Mouse (Mus musculus): Measurements from ENCODE around the gene Desi2.
"Not testable (repeated sequence)": the region's sequence is repeated elsewhere in the genome, so short reads cannot be mapped to it uniquely, and the experiment has no call there.

The Desi2 gene

DNA sequence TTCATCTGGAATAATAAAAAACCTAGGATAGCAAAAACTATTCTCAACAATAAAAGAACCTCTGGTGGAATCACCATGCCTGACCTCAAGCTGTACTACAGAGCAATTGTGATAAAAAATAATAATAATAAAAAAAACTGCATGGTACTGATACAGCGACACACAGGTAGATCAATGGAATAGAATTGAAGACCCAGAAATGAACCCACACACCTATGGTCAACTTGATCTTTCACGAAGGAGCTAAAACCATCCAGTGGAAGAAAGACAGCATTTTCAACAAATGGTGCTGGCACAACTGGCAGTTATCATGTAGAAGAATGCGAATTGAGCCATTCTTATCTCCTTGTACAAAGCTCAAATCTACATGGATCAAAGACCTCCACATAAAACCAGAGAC is 78.2 kb downstream of the Desi2 start:
- DNase-seq = not testable (repeated sequence)

DNA sequence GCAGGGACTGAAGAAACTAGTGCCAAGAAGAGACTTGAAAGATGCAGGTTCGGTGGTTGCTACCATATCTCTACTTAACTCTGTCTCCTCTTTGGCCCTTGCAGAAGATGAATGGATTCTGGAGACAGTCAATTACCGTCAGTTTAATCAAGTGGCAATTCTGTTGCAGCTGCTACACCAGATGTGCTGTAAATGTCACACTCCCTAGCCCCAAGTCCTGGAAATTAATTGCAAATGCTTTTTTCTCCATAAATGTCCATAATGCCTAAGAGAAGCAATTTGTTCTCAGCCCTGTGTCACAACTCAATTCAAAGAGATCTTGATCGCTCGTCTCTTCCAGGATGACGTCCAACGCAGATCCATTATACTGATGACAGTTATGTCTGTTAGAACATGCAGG is 83.4 kb downstream of the Desi2 start:
- no peak for DNase-seq

DNA sequence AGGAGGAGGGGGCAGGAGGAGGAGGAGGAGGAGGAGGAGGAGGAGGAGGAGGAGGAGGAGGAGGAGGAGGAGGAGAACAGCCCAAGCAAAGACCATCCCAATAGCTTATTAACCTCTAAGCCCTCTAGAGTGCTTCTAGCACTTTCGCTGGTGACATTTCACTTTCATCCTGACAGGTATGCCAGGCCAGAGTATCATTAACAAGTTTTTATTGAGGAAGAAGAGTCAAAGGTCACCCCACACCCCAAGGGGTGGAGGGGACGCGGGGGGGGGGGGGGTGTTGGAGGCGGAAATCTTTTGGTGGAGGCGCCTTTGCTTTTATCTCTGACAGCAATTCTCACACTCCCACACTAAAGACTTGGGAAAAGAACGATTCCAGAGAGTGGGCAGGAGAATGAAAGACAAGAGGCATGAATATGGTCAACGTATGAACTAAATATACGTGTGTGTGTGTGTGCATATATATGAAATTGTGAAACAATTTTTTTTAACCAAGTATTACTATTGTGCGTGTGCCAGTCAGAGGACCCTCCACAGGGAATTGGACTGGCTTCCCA is 88.0 kb downstream of the Desi2 start:
- no peak for DNase-seq

DNA sequence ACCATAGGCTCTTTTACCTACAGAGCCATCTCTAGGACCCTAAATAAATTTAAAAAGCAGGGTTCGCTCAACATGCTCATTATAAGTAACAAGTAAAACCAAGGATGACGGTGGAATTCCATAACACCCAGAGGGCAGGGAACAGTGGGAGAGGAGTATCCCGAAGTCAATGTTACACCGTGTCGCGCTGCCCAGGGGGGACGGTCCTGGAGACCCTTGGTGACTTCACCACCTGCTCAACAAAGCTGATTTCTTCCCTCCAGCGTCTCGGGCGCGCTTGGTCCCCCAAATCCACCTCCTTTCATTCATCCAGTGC is 88.5 kb downstream of the Desi2 start:
- DNase-seq = no peak

DNA sequence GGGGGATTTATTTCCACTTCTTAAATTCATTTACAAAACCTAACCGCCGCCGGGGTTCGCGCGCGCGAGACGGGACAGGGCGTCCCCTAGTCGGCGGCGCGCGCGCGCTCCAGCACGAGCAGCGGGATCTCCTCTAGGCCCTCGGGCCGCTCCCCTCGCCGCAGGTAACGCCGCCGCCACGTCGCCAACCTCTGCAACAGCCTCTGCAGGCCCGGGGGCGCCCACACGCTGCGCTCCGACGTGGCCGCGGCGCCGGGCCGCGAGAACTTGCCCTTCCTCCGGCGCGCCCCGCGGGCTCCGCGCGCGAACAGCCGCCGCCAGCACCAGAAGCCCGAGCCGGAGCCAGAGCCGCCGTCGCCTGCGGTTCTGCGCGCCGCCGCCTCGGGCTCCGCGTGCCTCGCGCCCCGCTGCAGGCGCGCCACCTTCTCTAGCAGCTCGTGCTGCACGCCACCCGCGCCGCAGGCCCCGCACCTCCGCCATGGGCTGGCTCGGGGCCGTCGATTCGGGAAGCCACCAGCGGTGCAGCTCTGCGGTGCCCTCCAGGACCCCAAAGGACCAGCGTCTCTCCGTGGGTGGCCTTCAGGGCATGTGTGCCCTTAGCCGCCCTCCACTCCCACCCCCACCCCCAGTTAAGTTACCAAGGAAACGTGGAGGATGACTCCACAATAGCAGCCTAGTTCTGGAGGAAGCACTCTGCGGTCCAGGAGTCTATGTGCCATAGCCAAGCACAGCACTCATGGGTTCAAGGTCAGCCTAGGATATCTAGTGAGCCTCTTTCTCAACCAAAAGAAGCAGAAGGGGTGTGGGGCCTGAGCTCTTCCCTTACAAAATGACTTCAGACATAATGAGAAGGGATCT is 89.1 kb downstream of the Desi2 start:
- DNase-seq = peak; percentile 8 to 19

DNA sequence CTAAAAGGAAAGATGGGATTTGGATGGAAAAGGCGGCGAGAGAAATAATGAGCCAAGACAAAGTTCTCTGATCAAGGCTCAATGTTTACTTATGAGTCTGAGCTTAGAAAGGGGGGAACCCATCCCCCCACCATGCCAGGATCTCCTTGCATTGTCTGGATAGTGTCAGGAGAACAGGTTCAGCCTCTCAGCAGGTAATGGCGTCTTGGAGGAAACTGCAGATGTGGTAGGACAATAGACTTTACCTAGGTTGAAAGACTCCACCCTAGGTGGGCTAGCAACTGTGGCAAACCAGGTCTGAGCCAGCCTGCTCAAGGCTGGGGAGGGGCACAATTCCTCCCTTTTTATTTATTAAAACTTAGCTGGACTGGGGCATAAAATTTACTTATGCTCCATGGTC is 96.1 kb downstream of the Desi2 start:
- not testable (repeated sequence) for DNase-seq

DNA sequence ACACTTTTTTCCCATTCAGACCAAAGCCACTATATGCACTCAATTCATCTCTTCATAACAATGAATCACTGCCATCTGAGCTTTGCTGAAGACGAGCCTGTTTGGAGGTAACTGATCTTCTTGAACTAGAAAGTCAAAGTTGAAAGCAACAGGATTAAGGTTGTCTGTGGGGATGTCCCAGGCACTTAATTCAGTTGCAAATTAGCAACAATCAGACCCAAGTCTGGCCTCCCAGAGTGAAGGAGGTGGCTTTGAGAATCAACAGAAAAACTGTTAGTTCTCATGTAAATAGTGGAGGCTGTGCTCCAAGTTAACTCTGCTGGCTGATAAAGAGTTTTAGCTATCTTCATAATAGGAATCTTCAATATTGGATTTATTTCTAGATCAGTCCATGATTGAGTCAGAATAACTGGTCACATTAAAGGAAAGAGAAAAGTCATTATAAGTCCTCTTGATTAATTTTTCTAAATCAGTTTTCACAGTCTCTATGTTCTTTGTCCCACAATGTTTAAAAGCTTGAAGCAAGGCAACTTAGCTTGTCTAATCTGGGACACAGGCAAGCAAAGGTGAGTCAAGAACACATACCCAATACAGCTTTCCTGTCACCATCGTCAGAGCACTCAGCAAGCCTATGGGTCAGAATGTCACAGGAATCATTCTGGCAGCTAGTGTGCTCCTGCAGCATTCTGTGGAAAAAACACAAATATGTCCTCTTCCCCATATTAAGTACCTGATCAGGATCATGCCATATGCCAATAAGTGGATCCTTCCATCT is 96.9 kb downstream of the Desi2 start:
- no peak for DNase-seq

DNA sequence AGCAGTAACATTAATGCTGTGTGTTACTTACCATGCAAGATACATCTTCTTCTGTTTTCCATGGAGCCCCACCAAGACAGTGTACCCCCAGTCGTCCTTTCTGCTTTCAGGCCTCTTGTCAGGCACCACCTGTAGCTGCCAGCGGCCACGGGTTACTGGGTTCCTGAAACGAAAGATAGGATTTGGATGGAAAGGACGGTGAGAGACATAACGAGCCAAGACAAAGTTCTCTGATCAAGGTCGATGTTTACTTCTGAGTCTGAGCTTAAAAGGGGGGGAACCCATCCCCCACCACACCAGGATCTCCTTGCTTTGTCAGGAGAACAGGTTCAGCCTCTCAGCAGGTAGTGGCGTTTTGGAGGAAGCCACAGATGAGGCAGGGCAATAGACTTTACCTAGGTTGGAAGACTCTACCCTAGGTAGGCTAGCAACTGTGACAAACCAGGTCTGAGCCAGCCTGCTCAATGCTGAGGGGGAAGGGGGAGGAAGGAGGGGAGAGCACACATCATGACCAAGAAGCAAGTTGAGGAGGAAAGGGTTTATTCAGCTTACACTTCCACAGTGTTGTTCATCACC is 100.5 kb downstream of the Desi2 start:
- DNase-seq = no peak

DNA sequence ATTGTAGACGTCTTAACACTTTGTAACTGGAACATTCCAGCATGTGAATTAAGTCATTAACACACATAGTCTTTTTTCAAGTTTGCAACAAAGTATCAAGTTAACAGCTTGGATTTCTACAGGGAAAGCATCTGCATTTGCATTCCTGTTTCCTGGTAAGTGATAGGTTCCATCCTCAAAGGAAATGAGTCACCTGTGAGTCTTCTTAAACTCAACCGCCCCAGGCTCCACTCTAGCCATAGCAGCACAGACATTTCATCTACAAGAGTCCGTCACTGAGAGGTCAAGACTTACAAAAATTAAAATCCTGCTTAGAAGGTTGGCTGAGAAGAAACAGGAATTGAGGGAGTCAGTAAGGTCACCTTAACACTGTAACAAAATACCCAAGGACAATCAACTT is 104.5 kb downstream of the Desi2 start:
- DNase-seq = no peak

DNA sequence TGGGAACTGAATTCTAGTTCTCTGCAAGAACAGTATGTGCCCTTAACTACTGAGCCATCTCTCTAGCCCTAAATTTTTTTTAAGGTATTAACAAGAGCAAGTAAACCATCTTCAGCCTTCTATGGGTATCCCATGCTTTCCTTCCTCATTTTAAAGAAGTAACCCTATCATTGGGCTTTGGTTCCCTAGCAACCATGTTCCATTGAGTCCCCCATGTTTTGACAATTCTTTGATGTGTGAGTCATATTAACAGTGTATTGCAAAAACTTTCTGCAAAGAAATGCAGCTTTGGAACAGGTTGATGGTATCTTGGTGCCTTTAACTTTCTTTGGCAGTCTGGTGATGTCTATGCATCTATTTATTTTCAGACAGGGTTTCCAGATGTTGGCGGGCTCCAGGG is 106.8 kb downstream of the Desi2 start:
- no peak for DNase-seq

DNA sequence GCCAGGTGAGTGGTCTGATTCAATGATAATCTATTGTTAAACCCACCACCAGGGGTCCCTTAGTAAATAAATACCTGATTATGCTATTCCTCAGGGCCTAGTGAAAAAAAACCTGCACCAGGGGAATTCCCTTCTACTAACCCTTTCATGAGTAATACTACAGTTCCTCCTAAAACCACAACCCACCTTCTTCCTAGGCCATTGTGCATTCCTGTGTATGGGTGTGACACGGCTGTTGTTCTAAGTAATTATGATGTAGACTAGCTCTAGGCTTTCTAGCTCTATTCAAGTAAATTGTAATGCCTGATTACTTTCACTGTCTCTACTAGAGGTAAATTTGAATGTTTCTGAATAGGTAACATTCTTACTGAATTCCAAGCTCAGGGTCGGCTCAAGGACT is 114.0 kb downstream of the Desi2 start:
- not testable (repeated sequence) for DNase-seq

DNA sequence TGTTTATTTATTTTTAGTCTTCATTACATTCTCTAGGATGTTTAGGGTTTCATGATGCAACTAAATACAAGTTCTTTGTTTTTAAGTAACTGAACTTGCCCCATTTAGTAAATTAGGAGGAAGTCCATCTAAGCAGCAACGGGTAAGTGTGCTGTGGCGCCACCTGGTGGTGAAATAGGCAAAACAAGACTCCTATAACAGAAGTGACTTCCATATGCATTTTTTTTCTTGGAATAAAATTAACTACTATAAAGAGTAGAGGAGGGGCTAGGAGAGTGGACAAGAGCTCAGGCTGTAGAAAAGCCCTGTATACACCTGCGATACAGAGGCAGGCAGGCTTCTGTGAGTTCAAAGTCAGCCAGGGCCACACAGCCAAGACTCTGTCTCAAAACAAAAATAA is 116.2 kb downstream of the Desi2 start:
- peak; percentile 60 to 82 for DNase-seq

Data from kidney, adult 8-10 months (tissue).